Mouse (Mus musculus) ES-E14 (cell line): ENCODE results near the gene Gria2.

Experiments
- HCFC1 ChIP-seq: IDR thresholded peaks from 2 replicates; pipeline ENCODE4 v1.6.1; 2012; ENCODE audit warnings: low read length, inconsistent platforms, borderline replicate concordance; ENCODE audit not compliant: insufficient read depth
- ZC3H11A ChIP-seq: IDR thresholded peaks from 2 replicates; pipeline ENCODE4 v1.6.1; 2012; ENCODE audit warnings: low read depth, mild to moderate bottlenecking, inconsistent platforms, low read length, borderline replicate concordance
- ZNF384 ChIP-seq: IDR thresholded peaks from 2 replicates; pipeline ENCODE4 v1.6.1; 2012; ENCODE audit warnings: low read depth, low read length, inconsistent platforms

GRCm38 (mm10) chr3:80805327-80805726 lies 2.7 kb upstream of the Gria2 start:
- TF ChIP-seq HCFC1 (no peak), ZNF384 (no peak), ZC3H11A (no peak)
